Comparison of ENCODE assay signal across 10 mouse cellular contexts in genomic region chr6:38787811-38788509, GRCm38 (mm10).
DNase-seq lines count a peak whose midpoint lies in the region; ATAC-seq and TF ChIP-seq lines count a peak whose summit lies in the region.
"Had no signal": no experiment of that assay in that cellular context is flagged by ENCODE, and none has a peak within 500 bp of the region (broad histone marks: within the 10 kb centered on the region; RNA-seq: fewer than 3 reads in every experiment).

No protein-coding gene starts in this region.

- DNase-seq in heart, adult 11 months: peak; percentile 88
- DNase-seq in heart, postnatal 36 days: no peak
- DNase-seq in MEL (ENCODE audit: low read depth, low spot score): peak; percentile 55
- DNase-seq in cerebellum, adult 9-10 months: peak; percentile 51
- no peak for DNase-seq in kidney, postnatal 36 days
- DNase-seq in limb, embryonic 10.5 days (ENCODE audit: low spot score): no peak

- H3K4me2 ChIP-seq in liver, embryonic 12.5 days: peak overlapping the region; percentile 24
- no peak overlapping the region for H3K4me2 ChIP-seq in intestine, embryonic 15.5 days (replicated peaks)
- H3K4me2 ChIP-seq: neural tube, embryonic 13.5 days had no signal

- no peak for TF ChIP-seq POLR2A in MEL (IDR thresholded peaks at IDR 0.05; ENCODE audit: control insufficient read depth in 1 of 2, insufficient read depth in 1 of 2, low read depth in 1 of 2, low read length in 2 of 2, poor library complexity in 1 of 2)

- ATAC-seq in liver, embryonic 12.5 days: peak; percentile 80
- no peak for ATAC-seq in intestine, embryonic 15.5 days
- ATAC-seq: intestine, postnatal 0 days had no signal

- no peaks in the 10 kb centered on the region for H3K27me3 ChIP-seq in MEL (ENCODE audit: control insufficient read depth in 1 of 2, insufficient read depth in 2 of 2, low read length in 2 of 2)
- no peaks in the 10 kb centered on the region for H3K27me3 ChIP-seq in liver, embryonic 12.5 days (replicated peaks)
- no peaks in the 10 kb centered on the region for H3K27me3 ChIP-seq in limb, embryonic 10.5 days (ENCODE audit: low read depth, poor library complexity, severe bottlenecking)
- no peaks in the 10 kb centered on the region for H3K27me3 ChIP-seq in intestine, embryonic 15.5 days (replicated peaks)
- H3K27me3 ChIP-seq: neural tube, embryonic 13.5 days had no signal

- no peak for TF ChIP-seq EP300 in MEL (IDR thresholded peaks at IDR 0.05; ENCODE audit: low read depth in 1 of 2, low read length in 2 of 2)

- TF ChIP-seq RAD21 in MEL (IDR thresholded peaks at IDR 0.05; ENCODE audit: low read depth, low read length): no peak

- H3K27ac ChIP-seq in MEL (ENCODE audit: control insufficient read depth, low read depth, low read length): no peak overlapping the region
- peak overlapping the region; percentile 77 for H3K27ac ChIP-seq in liver, embryonic 12.5 days
- no peak overlapping the region for H3K27ac ChIP-seq in limb, embryonic 10.5 days
- H3K27ac ChIP-seq in intestine, embryonic 15.5 days: no peak overlapping the region
- H3K27ac ChIP-seq: neural tube, embryonic 13.5 days had no signal

- 72% methylated on average over 6 of the region's 6 CpGs for WGBS in liver, embryonic 12.5 days (ENCODE audit: insufficient replicate concordance)
- WGBS in limb, embryonic 10.5 days: 89% methylated on average over 6 of the region's 6 CpGs
- 76% methylated on average over 6 of the region's 6 CpGs for WGBS in intestine, embryonic 15.5 days

- peaks cover 0 to 10% of the 10 kb centered on the region in 2 experiments; a peak in 2 of 4 replicates for H3K36me3 ChIP-seq in MEL (ENCODE audit: control insufficient read depth in 1 of 2, insufficient read depth in 2 of 2, low read length in 2 of 2)
- H3K36me3 ChIP-seq in liver, embryonic 12.5 days: peaks cover 69% of the 10 kb centered on the region
- peaks cover 31% of the 10 kb centered on the region for H3K36me3 ChIP-seq in limb, embryonic 10.5 days
- no peaks in the 10 kb centered on the region for H3K36me3 ChIP-seq in intestine, embryonic 15.5 days
- H3K36me3 ChIP-seq: neural tube, embryonic 13.5 days had no signal

- H3K9ac ChIP-seq in MEL (ENCODE audit: control insufficient read depth, low read depth, low read length, poor library complexity, severe bottlenecking): no peak overlapping the region
- no peak overlapping the region for H3K9ac ChIP-seq in liver, embryonic 12.5 days
- no peak overlapping the region for H3K9ac ChIP-seq in intestine, embryonic 15.5 days
- H3K9ac ChIP-seq: neural tube, embryonic 13.5 days had no signal

- H3K9me3 ChIP-seq in MEL (replicated peaks; ENCODE audit: insufficient read depth, low read length): no peaks in the 10 kb centered on the region
- H3K9me3 ChIP-seq in liver, embryonic 12.5 days (replicated peaks): no peaks in the 10 kb centered on the region
- no peaks in the 10 kb centered on the region for H3K9me3 ChIP-seq in limb, embryonic 10.5 days (replicated peaks)
- no peaks in the 10 kb centered on the region for H3K9me3 ChIP-seq in intestine, embryonic 15.5 days
- H3K9me3 ChIP-seq: neural tube, embryonic 13.5 days had no signal

- H3K4me3 ChIP-seq in MEL (ENCODE audit: control insufficient read depth in 1 of 2, insufficient read depth in 1 of 2, low read depth in 2 of 2, low read length in 2 of 2): no peak overlapping the region
- H3K4me3 ChIP-seq in liver, embryonic 12.5 days: no peak overlapping the region
- no peak overlapping the region for H3K4me3 ChIP-seq in limb, embryonic 10.5 days
- no peak overlapping the region for H3K4me3 ChIP-seq in intestine, embryonic 15.5 days (replicated peaks)
- H3K4me3 ChIP-seq: neural tube, embryonic 13.5 days had no signal

- TF ChIP-seq CTCF in MEL (IDR thresholded peaks at IDR 0.05 in 2 of 3, conservative IDR thresholded peaks at IDR 0.05 in 1 of 3; ENCODE audit: control insufficient read depth in 1 of 3, insufficient read depth in 1 of 3, low read depth in 2 of 3, low read length in 3 of 3, poor library complexity in 1 of 3, severe bottlenecking in 1 of 3): no peak

- intact Hi-C loops in heart, postnatal 36 days (cut with DNase I): loop anchor here (1.0 kb wide), 1 partner anchor 12 kb away; no protein-coding TSS in a partner anchor

- H3K79me2 ChIP-seq in MEL (ENCODE audit: control insufficient read depth, insufficient read depth, low read length, poor library complexity): no peaks in the 10 kb centered on the region

- H3K4me1 ChIP-seq in MEL (ENCODE audit: control insufficient read depth in 1 of 2, insufficient read depth in 2 of 2, low read length in 2 of 2): peaks cover 3 to 18% of the 10 kb centered on the region in 2 experiments
- H3K4me1 ChIP-seq in liver, embryonic 12.5 days: peaks cover 72% of the 10 kb centered on the region
- no peaks in the 10 kb centered on the region for H3K4me1 ChIP-seq in limb, embryonic 10.5 days
- H3K4me1 ChIP-seq in intestine, embryonic 15.5 days (replicated peaks): peaks cover 12% of the 10 kb centered on the region

TF ChIP-seq in MEL, 35 proteins besides CTCF, POLR2A, EP300 and RAD21:
- TF ChIP-seq ETS1 (IDR thresholded peaks at IDR 0.05; ENCODE audit: low read depth, low read length) (peak; percentile 69), MAFK (IDR thresholded peaks at IDR 0.05; ENCODE audit: borderline replicate concordance, low read depth, low read length) (no peak; the same call in 1 of the 2 replicates)
TF ChIP-seq in MEL: peak in this region for 1.

Comparison
In these comparisons a context has a peak if more than half of its experiments do, and no peak if none do; other contexts are left out.
1. DNase-seq: peak in heart, adult 11 months (single experiment), MEL (single experiment) and cerebellum, adult 9-10 months (single experiment); none in heart, postnatal 36 days (0 of 2), kidney, postnatal 36 days (0 of 2) and limb, embryonic 10.5 days (single experiment).